Mouse (Mus musculus): Measurements from ENCODE around the gene Slc35e3.
A peak's percentile ranks its signal among the peaks of the same experiment; 100 is the strongest.

Gene Slc35e3

DNA sequence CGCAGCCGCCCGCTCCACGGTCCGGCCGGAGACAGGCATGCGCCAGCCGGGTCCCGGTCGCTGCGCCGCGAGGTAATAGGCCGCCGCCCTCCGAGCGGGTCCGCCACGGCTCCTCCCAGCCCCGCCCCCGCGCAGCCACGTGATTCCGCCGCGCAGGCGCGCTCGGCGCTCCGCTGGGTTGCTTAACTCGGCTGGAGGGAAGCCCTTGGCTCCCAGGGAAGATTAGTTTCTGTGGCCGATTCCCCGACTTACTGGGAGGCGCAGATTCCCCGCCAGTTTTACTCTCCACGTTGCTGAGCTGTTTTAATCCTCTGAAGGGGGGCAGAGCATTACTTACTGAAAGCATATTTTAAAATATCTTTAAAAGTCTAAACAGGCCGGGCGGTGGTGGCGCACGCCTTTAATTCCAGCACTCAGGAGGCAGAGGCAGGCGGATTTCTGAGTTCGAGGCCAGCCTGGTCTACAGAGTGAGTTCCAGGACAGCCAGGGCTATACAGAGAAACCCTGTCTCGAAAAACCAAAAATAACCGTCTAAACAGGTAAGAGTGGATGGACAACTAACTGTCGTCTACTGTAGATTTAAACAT lies at the start of gene Slc35e3:
TSS of gene Slc35e3 (minus strand) at position 69 of the 587 bp plus-strand sequence.
- peak; percentile 86 to 95 for DNase-seq (ENCODE audit: low read depth in 1 of 2, low spot score in 2 of 2)

DNA sequence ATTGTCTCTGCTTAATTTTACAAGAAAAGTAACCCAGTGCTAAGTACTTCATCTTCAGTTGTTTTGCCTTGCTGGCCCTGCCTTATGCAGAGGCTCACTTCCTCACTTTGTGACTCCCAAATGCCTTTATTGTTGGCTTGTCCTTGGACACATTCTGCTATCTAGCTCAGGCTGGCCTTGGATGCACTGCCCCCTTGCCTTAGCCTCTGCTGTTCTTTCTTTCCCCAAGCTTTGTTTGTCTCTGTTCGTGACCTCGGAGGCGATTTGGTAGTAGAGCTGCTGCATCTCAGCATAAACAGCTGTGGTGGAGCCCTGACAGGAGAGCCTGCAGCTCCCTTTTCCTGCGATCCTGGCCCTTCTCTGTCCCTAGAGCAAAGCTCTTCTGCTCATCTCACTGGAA lies 49.0 kb upstream of the Slc35e3 start:
- DNase-seq (ENCODE audit: low read depth in 1 of 2, low spot score in 2 of 2) = no peak

DNA sequence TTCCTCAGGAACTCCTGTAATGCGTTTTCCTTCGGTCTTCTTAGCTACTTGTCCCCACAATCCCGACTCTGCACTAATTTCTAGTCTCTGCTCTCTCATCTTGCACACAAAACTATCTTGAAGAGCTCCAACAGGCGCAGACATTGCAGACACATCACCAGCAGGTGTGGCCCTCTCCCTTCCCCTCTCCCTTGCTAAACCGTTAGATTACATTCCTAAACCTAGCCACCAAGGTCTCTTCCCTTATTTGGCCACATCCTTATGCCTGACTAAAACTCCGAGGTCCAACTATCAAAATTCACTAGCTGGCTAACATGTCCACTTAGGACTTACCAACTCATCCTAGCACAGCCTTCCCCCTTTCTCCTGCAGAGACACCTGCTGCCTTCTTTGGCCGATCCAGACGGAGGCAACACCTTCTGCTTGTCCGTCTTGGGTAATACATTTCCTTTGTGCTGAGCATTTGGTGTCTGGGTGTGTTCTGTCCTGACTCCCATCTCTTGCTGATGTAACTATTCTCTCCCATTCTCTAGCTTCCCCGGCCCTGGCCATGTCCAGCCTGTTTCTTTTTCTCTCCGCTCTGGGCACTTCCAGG lies 47.4 kb upstream of the Slc35e3 start:
- DNase-seq (ENCODE audit: low read depth in 1 of 2, low spot score in 2 of 2) = no peak

DNA sequence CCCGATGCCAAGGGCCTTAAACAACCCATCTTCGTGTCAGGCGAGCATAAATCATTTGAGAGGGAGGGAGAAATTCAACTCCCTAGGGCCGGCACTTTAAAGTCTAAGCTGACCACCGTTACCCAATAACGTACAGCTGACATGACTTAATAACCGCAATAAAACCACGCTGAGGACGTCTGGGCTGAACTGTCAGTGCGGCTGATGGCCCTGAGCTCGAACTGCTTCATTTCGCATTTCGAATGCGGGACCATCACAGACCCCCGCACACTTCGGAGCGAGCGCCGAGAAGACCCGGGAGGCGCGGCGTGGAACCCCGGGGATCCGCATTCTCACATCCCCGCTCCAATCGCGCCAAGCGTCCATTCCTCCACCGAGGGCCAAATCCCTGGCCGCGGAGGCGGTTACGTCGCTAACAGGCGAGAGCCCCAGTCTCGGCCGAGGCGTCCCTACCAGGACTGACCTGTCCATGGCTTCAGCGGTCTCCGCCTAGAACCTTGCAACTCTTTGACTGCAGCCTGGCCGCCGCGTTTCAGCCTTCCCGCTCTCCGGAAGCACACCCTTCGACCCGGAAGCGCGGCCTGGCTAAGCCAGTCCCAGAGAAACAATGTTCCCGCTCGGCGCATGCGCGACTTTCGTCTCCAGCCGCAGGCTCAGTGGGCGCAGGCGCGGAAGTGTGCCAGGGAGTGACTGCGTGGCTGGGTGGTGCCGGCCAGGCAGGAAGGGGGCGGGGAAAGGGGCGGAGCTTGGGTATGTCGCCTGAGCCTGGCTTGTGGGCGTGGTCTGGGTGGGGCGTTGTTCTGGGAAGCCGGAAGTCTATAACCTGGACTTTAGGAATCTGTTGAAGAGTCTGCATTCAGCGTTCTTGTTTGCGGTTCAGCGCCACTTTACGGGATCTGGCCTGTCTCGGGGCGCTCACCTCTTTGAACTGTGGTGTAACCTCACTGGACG lies 46.3 kb upstream of the Slc35e3 start, which contains the start of gene Nup107:
TSS of gene Nup107 (minus strand) at position 565 of the 951 bp plus-strand sequence.
- DNase-seq (ENCODE audit: low read depth in 1 of 2, low spot score in 2 of 2) = peak; percentile 100

DNA sequence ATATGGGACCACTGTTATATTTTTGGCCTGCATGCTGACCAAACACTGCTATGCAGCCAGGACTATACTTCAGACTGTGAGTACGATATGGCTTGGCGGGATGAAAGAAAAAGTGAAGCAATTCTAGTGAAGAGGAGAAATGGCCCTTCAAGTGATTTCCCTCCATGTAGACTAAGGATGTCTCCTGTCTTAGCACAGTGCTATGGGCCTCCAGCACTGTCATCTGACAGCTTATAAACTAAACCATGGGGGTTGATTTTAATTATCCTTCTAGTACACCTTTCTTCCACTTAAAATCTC lies 45.0 kb upstream of the Slc35e3 start:
- no peak for DNase-seq (ENCODE audit: low read depth in 1 of 2, low spot score in 2 of 2)

DNA sequence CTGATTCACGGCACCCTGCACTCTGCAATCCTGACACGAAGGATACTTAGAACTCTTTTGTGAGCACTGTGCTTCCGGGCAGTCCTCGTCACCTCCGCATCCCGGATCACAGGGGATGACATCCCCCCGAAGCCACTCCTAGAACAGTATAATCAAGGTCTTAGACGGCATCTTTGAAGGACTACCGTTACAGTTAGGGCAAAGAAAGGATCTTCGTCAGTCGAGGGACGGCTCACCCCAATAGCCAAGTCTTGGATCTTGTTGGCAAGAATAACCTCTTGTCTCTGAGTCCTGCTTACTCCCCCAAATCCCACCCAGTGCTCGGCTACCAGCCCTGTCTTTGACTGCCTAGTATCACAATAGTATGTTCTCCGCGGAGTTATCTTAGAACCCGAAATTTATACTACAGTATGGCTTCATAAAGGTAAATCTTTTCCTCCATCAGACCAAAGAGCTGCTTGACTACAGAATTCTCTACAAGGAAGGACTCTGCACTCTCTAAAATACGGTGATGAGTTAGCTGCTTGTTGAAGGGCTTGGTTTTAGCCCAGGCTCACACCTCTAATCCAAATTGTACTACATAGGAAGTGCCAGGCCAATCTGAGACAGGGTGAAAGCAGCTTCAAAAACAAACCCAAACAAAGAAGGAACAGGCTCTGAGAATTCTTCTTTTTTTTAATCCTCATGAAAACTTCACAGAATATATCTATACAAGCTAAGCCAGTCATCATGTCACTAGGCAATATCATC lies 44.4 kb upstream of the Slc35e3 start:
- DNase-seq (ENCODE audit: low read depth in 1 of 2, low spot score in 2 of 2) = no peak

DNA sequence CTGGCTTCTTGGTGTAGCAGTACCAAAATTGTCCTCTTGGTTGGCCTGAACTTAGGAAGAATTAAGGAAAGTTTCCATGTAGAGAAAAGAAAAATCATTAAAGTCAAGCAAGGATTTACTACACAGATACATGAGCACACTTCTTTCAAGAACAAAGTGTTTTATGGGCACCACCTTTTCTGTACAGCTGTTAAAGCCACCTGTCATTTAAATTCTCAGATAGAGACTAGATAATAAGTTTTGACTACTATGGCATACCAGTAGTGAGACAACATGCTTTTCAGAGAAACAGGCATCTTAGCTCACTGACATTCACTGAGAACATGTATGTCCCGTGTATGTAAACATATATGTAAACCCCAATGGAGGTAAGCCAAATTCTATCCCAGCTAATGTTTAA lies 43.8 kb upstream of the Slc35e3 start:
- DNase-seq (ENCODE audit: low read depth in 1 of 2, low spot score in 2 of 2) = no peak

DNA sequence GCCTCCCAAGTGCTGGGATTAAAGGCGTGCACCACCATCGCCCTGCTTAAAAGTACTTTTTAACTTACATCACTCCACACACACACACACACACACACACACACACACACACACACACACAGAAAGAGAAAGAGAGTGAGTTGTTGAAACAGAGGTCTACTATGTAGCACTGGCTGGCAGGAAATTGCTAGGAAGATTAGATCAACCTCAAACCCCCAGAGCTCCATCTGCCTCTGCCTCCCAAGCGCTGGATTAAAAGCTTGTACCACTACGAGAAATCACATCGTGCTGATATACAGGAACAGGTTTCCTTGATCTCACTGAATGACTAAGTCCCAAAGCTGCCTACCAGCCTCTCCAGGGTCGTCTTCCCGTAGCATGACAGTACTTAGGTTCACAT lies 38.5 kb upstream of the Slc35e3 start:
- DNase-seq (ENCODE audit: low read depth in 1 of 2, low spot score in 2 of 2) = no peak

DNA sequence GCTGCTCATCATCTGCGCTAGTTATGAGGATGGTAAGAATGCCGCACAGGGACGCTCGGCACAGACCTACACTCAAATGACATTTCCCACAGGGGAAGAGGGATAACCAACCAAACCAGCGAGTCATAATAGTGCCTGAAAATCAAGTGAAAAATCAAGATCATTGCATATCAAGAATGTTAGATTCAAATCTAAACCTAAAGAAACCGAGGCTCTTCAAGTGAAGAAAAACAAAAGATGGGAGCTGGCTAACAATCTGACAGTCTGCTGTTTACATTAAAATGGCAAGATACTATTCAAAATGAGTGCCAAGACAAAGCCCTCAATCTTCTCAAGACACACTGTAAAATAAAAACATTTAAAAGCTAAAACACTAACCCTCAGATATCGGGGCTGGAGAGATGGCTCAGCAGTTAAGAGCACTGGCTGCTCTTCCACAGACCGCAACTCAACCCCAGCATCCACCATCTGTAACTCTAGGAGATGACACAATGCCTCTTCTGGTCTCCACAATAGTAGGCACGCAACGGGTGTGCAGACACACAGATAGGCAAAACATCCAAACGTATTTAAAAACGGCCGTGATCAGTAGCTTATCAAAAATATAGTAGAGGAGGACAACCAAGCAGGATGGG lies 37.7 kb upstream of the Slc35e3 start:
- no peak for DNase-seq (ENCODE audit: low read depth in 1 of 2, low spot score in 2 of 2)

DNA sequence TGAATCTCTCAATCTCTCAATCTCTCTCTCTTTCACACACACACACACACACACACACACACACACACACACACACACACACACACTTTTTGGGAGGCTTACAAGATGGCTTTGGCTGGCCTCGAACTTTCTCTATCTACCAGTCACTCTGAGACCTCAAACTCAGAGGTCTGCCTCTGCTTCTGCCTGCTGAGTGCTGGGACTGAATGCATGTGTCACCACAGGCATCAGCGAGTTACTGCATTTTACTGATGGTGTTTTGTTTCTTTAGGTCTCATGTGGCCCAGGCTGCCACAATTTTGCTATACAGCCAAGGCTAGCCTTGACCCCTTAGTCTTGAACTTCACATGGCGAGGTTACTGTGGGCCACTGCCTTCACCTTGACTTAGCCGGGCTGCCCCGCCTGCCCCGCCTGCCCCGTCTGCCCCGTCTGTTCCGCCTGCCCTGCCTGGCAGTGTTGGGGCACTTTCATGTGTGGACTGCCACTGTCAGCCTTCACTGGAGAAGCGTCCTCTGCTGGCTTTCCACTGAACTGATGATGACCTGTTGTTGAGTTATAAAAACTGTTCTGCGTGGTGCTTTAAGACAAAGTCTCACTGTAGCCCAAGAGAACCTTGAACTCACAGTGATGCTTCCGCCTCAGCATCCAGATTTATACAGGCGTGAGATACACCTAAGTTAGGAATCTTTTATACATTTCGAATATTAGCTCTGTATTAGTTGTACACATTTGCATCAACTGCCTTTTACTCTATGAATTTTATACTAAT lies 36.5 kb upstream of the Slc35e3 start:
- DNase-seq (ENCODE audit: low read depth in 1 of 2, low spot score in 2 of 2) = no peak

DNA sequence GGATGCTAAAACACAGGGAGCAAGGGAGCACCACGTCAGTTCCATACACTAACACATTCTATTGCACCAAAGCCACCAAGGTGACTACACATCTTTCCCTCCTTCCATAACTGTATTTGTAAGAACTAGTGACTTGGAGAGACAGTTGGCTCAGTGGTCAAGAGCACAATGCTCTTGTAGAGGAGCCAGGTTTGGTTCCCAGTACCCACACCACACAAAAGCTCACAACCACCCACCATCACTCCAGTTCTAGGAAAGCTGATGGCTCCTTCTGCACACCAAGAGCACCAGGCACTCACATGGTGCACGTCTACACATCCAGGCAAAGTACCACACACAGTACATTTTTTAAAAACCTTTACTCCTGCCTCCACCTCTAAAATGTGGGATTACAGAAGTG lies 35.9 kb upstream of the Slc35e3 start:
- DNase-seq (ENCODE audit: low read depth in 1 of 2, low spot score in 2 of 2) = no peak

DNA sequence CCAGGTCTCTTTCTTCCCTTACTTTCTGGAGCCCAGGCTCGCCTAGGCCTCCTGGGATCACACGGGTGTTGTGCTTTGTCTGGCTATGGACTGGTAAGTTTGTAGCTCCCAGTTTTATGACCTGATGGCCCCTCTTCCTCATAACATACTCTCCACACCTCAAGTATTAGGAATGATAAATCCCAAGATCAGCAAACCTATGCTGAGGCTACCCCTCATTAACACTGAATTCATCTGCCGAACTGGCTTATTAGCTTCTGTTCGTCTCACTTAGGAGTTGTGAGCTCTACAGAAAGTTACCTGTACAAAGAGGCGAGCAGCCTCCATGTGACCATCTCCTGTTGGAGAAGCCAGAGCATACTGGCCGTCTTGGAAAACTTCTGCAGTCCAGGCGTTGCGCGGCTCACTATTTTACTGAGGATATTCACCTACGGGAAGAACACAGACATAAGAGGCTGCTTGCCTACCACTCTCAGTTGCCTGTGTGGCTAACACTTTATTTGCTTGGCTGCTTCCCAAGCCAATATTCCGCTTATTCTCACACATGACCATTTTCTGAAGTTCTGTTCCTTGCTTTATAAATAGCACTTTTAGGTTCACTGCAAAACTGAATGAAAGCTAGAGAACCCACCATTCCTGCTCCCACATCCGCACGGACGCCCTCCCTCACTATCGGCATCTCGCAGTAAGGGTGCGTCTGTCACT lies 35.0 kb upstream of the Slc35e3 start:
- DNase-seq (ENCODE audit: low read depth in 1 of 2, low spot score in 2 of 2) = no peak

DNA sequence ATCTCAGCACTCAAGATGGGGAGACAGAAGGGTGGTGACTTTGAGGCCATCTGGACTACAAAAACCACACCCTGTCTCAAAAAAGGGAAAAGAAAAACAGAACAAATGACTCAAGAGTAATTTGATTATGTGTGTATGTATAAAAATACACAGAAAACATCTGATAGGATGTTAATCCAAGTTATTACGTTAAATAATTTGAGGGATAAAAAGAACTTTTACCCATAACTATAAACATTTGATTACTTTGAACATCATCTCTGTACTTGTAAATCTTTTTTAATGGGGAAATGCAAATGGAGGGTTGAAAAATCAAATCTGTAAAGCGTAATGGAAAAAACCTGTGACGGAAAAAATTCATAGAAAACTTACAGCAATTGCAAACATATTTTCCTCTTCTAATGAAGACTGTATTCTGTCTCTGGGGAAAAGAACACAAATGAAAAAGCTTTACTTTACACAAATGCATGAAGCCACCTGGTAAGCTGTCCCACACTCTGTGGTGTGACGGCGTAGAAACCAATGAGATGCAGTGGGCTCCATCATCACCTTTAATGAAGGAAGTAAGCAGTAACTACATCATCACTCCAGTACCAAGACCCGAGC lies 34.2 kb upstream of the Slc35e3 start:
- no peak for DNase-seq (ENCODE audit: low read depth in 1 of 2, low spot score in 2 of 2)

DNA sequence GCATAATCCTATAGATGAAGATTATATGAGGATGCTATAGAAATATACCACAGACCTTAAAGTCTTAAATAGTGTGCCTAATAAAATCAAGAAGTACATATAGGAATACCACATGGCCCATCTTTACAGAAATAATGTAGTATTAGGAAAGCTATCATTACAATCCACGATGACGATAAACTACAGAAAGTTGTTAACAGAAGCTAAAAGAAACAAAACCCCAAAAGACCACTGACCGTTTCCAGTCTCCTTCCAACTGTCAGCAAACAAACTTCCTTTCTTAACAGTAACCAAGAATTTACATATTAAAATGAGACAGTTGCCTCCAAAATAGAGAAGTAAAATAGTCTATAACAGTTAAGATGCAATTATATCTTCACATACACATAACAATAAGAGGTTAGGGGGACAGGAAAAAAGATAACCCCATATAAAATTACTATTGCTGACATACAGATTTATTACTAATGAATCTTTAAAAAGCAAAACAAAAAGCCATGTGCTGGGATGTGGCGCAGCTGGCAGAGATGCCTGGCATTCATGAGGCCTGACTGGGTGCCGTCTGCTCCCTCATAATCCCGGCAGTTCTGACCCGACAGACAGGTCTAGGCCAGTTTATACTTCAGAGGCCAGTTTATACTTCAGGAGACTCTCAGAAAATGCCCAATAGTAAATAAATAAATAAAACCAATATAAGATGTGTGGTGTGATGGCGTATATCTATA lies 33.6 kb upstream of the Slc35e3 start:
- DNase-seq (ENCODE audit: low read depth in 1 of 2, low spot score in 2 of 2) = no peak

DNA sequence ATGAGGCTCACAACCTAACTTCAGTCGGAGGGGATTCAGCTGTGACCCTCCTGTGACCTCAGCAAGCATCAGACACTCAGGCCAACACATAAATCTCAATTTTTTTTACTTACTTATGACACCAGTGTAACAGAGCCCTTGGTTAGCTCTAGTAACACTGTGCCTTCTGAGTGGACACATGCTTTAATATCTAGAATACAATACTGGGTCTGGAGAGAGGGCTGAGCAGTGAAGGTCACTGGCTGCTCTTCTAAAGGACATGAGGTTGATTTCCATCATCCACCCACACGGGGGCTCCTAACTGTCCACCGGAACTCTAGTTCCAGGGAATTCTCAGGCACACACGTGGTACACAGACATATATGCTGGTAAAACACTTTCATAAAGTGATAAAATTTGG lies 32.8 kb upstream of the Slc35e3 start:
- DNase-seq (ENCODE audit: low read depth in 1 of 2, low spot score in 2 of 2) = no peak

DNA sequence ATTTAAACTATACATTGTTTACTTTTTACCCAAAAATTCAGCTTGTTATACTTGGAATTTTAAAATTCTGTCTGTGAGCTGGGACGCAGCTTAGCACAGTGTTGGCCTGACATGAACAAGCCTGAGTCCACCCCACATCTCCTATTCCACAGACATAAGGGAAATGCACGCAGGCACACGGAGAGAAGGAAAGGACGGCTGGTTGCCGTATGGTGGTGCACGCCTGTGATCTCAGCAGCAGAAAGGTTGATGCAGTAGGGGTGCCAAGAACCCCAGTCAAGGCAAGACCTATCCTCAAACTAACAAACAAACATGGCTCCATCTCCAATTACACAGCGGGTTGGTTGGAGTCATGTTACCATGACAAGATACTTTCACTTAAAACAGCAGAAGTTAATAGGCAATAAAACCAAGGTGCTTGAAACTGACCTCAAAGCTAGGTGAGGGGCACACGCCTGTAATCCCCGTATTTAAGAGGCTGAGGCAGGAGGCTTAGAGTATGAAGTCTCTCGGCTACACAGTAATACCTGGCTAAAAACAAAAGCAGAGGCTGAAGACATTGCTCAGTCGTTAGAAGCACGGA lies 32.3 kb upstream of the Slc35e3 start:
- DNase-seq (ENCODE audit: low read depth in 1 of 2, low spot score in 2 of 2) = no peak

DNA sequence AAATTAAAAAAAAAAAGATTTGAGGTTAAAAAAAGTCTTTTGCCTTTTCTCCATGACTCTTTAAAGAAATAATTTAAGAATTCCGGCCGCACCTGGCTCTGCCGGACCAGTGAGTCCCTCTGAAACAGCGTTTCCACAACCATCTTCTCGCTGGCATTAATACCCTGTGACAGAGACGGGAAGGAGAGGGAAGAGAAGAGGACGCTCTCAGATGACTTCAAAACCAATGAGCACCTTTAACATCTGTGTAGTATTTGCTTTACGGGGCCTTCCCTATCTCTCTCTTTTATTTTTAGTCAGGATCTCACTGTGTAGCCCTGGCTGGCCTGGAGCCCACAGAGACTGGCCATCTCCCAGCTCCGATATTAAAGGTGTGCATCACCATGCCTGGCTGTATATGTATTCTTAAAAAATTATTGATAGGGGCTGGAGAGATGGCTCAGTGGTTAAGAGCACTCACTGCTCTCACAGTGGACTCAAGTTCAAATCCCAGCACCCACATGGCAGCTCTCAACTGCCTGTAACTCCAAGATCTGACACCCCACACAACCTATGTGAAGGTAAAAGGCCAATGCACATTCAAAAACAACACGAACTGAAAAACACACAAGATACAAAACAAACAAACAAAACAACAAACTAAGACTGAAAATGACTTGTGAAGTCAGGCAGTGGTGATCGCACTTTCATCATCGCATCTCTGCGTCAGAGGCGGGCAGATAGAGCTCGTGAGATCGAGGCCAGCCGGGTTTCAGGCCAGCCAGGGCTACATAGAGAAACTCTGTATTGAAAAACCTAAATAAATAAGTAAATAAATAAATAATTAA lies 31.5 kb upstream of the Slc35e3 start:
- DNase-seq (ENCODE audit: low read depth in 1 of 2, low spot score in 2 of 2) = no peak

DNA sequence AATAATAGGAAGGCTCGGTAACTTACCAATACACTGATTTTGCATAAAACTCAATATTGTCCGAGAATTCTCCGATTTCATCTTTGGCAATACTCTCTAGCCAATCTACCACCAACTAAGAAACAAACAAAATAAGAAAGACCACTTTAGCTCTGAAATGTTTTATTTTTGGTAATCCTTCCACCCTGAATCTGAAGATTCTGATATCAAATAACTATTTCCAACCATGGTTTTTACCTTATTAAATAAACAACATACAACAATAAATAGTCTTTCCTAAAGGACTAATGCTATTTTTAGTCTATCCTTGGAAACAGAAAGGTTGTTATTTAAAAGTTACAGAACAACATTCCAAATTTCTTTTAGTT lies 30.9 kb upstream of the Slc35e3 start:
- DNase-seq (ENCODE audit: low read depth in 1 of 2, low spot score in 2 of 2) = no peak

Measured in monocyte, adult 2 months (primary cell).